Mouse (Mus musculus): ENCODE data around the gene Noxo1.

GRCm38 (mm10) chr17:24646381-24646780 lies 49.7 kb upstream of the Noxo1 start:
- TF ChIP-seq POLR2A (IDR thresholded peaks at IDR 0.05; ENCODE audit: control insufficient read depth, extremely low read depth, insufficient read depth, low read length, poor library complexity) (no peak), CTCF (IDR thresholded peaks at IDR 0.05; ENCODE audit: borderline replicate concordance, control insufficient read depth, extremely low read depth, insufficient read depth, low read length, poor library complexity) (no peak)
